Mouse (Mus musculus) heart, postnatal 0 days (tissue): Measurements from ENCODE around the gene Tigar.

Experiments
- CTCF ChIP-seq: IDR thresholded peaks from 2 replicates; pipeline ENCODE4 v1.5.1; 2016; ENCODE audit warnings: antibody characterized with exemption, control low read depth, low read depth
- EP300 ChIP-seq: IDR thresholded peaks from 2 replicates; pipeline ENCODE4 v1.6.1; 2016; ENCODE audit warnings: antibody characterized with exemption, low read depth

GRCm38 (mm10) chr6:127106726-127107125, 2.6 kb downstream of the Tigar start:
- TF ChIP-seq CTCF (no peak), EP300 (no peak)
